Mouse (Mus musculus) neutrophil, adult 5-6 weeks (primary cell): ENCODE data around the gene Gm21836. TPM values are rescaled to one million over a fixed set of nuclear protein-coding genes. Genes with fewer than 3 reads are reported as not detected.
"Not testable (repeated sequence)": the region's sequence is repeated elsewhere in the genome, so short reads cannot be mapped to it uniquely, and the experiment has no call there.

Source experiments
- ATAC-seq: fragments of 151-379, 151-347 bp; 2 replicates; pipeline ENCODE4 v1.8.0; 2017; ENCODE audit warnings: mild to moderate bottlenecking, moderate TSS enrichment; ENCODE audit not compliant: insufficient number of reproducible peaks, poor library complexity, low FRiP score, severe bottlenecking; ENCODE audit errors: extremely low read depth
- total RNA-seq: library from RNA; stranded (forward); fragments of 200-1000 nt; gene quantifications from 2 replicates; pipeline ENCODE4 v1.2.3, GENCODE M21; 2017

Gm21836 gene
- not detected in 2 replicates for total RNA-seq

DNA sequence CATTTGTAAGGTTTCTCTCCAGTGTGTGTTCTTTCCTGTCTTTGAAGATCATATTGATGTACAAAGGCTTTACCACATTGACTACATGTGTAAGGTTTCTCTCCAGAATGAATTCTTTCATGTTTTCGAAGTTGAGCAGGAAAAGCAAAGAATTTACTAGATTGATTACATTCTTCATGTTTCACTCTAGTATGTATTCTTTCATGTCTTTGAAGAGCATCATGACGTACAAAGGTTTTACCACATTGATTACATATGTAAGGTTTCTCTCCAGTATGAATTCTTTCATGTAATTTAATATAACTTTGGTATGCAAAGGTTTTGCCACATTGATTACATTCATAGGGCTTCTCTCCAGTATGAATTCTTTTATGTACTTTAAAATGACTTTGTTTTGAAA lies at the start of gene Gm21836:
TSS of gene Gm21836 (minus strand) at position 101 of the 400 bp plus-strand sequence.
- ATAC-seq: not testable (repeated sequence)

DNA sequence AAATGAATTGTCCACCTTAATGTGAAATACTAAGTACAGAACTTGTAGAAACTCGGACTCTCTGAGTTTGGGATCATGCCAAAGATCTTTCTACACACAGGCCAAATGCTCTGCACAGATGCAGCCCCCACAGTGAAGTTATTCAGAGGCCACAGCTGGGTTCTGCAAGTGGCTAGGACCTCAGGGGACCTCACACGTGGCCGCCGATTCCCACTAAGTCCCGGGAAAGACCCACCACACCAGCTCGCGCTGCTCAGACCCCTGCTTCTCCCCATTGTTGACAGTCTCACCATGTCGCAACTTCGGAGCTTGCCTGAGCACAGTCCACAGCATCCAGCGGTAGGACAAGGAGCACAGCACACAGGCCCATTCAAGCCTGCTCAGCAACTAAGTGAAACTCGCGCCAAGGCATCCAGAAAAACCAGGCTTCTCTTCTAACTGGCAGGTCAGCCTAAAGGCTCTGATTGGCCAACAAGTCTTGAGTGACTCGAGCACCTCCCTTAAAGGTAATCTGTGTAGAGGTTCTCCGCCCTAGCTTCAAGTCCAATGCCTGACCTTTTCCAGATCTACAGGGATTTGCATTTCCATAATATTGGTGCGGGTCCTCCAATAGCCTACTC lies 13.1 kb downstream of the Gm21836 start:
- ATAC-seq: not testable (repeated sequence)

DNA sequence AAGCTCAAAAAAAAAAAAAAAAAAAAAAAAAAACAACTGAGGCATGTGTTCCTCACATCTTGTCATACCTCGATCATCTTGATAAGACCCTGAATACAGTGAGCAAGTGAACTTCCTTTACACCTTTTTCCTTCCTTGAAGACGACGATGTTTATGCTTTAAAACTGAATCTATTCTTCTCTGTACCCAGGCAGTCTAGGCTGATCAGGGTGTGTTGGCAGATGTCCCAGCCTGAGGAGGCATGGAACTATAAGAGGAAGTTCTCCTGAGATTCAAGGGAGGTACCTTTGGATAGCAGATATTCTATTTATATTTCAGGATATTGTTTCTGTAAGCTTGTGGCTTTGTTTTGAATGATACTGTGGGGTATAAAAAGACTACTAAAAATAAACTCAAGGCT lies 15.5 kb downstream of the Gm21836 start:
- ATAC-seq: no peak

GRCm38 (mm10) chr9:124476096-124476902 lies 17.3 kb downstream of the Gm21836 start, which contains the start of gene Ppp2r3d:
Gene Ppp2r3d, minus strand, starts transcription at chr9:124476898.
- no peak for ATAC-seq

DNA sequence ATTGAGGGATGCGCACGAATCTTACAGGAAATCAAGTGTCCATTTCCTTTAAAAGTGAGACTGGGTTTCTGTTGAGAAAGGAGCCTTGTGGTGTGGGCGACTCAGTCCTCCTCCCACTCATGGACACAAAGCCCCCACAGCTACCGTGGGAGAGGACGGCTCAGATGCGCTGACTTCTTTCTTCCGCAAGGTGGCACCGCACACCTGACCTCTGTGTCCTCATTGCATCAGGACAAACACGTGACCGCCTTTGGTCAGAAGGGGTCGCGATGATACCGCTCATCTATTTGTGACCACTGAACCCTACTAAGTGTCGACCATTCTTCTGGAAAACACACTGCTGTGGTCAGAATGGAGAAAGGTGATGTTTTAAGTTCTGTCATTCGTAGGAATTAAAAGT lies 17.9 kb downstream of the Gm21836 start:
- no peak for ATAC-seq

DNA sequence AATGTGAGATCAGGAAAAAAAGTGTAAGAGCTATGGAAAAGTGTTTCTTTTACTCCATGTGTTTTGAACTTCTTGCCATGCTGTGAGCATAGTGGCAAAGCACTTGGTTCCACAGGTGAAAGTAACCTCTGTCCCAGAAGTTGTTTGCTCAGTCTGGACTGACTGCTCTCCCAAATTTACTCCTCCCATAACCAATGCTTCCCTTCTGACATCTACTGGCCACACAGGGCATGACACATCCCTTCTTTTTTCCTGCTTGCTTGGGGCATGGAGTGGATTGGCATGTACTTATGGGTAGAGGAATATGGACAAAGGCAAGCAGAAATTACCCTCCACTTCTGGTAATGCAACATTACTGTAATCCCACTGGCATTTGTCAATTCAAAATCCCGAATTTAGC lies 37.0 kb downstream of the Gm21836 start:
- no peak for ATAC-seq

Other genes with a start within 250 kb of the Gm21836 start
- 41.9 and 46.2 TPM in 2 replicates for gene 2010315B03Rik, start 181.1 kb downstream of the Gm21836 start, total RNA-seq
- gene Ppp2r3d, start 16.9 kb downstream of the Gm21836 start, total RNA-seq: 43.3 and 63.0 TPM in 2 replicates